Mouse (Mus musculus): Measurements from ENCODE around the gene Sema6c.
"Not testable (repeated sequence)": the region's sequence is repeated elsewhere in the genome, so short reads cannot be mapped to it uniquely, and the experiment has no call there.

The Sema6c gene

DNA sequence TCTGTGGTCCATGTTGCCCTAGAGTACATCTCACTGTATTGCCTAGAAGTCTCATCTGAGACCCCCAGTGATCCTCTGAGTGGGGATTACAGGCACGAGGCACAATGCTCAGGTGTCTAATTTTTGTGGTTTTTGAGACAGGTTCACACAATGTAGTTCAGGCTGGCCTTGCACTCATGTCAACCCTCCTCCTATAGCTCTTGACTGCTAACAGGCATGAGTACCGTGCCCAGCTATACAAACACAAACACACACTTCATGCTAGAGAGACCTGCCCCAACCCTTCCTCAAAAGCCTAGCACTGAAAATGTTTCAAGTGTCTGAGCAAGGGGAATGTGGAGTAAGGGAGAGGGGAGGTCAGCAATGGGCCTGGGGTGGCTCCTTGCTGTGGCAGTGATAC is 25.8 kb downstream of the Sema6c start:
- DNase-seq (ENCODE audit: low spot score): no peak

DNA sequence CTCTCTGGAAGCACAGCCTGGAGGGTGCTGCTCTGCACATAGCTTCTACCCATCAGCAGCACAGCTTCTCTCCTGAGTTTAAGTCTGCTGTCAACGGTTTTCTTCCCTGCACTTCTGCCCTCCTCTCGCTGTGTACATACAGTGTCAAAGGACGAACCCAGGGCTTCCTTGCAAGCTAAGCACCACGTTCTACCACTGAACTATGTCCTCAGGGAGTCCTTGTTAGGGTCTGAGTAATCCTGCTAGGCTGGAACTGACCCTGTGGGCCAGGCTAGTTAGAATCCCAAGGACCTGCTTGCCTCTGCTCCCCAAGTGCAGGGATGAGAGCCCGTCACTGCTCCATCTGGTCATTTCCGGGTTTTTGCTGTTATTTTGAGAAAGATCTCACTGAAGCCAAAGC is 26.6 kb downstream of the Sema6c start:
- no peak for DNase-seq (ENCODE audit: low spot score)

DNA sequence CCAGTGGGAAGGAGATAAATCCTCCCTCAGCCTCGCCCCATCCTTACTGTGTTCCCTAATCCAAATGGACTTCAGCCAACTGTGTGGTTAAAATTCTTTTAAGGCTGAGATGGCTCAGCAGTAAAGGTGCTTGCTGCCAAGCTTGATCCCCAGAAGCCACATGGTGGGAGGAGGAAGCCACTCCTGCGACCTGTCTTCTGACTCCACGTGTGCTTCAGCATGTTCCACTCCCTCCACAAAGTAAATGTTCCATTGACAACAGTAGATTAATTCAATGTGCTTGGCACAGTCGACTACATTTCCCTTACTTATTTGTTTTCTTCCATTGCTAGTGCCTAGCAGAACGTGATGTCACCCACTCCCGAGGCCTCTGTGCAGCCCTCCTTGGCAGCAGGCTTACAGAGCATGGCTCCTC is 34.5 kb downstream of the Sema6c start:
- no peak for DNase-seq (ENCODE audit: low spot score)

DNA sequence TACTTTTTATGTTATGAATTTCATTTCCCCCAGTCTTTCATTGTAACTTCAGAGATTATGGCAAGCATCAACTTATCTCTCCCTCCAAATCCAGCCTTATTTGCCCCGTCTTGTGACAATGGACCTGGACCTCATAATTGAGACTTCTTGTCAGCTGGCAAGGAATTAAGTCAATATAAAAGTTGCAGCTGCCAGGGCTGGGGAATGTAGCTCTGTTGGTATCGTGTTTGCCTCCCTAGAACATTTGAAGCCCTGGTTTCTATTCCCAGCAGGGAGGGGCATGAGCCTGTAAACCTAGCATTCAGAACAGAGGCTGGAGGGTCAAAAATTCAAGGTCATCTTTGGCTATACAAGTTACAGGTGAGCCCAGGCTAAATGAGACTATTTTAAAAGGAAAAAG is 35.5 kb downstream of the Sema6c start:
- no peak for DNase-seq (ENCODE audit: low spot score)

DNA sequence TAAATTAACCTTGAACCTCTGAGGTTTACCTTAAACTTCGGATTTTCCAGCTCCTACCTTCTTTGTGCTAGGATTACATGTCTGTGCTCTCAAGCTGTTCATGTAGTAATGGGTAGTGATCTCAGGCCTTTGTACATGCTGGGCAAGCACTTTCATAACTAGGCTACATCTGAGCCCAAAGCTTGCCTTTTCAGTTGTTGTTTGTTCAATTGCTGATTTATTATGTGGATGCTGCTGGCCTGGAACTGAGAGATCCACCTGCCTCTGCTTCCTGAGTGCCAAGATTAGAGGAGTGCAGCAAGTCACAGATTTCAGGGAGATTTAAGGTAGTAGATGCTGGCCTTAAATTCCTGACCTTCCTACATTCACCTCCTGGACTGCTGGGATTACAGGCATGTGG is 38.8 kb downstream of the Sema6c start:
- DNase-seq (ENCODE audit: low spot score): no peak

DNA sequence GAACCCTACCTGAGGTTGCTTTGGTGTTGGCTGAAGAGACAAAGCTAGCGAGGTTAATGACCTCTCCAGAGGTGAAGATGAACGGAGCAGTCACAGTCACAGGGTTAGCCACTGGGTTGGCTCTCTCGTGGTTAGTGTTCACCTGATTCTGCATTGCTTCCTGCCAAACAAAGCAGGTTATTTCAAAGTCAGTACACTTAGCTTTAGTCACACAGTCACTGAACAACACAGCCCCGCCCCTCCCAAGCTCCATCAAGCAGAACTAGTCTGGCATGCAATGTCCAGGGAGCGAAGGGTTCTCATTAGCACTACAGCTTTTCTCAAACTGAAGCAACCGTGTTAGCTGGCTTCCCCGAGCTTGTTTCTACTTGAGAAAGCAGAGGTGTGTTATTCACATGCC is 39.9 kb downstream of the Sema6c start:
- no peak for DNase-seq (ENCODE audit: low spot score)

DNA sequence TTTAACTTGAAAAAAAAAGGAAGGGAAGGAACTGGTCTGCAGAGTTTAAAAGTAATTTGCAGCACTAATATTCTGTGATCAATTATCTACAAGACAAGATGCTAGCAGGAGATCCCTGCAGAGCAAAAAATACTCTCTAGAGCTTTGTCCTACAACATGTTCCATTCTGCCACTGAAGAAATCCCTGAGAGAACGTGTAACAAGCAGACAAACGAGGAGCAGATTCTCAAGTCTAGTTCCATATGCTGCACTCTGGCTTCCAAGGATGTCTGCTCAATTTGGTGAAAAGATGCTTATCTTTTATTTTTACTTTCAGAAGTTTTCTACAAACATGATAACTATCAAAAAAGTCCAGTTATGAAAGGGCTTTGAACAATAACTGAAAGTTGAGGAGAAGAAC is 40.3 kb downstream of the Sema6c start:
- DNase-seq (ENCODE audit: low spot score): no peak

DNA sequence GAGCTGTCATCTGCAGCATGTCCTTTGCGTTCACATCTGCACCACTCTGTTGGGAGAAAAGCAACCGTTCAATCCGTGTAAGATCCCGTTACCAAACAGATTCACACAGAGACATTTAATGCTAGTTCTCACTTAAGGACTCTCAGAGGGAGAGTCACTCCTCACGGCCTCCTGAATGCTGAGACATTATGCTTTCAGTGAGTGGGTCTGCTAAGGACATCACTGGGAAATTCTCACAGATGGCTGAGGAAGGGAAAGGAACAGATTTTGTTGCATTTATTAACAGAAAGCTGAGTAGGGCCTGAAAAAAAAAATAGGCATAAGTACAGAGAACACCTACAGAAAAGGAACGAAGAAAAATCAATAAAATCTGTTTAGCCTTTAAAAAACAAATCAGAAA is 43.6 kb downstream of the Sema6c start:
- DNase-seq (ENCODE audit: low spot score): no peak

DNA sequence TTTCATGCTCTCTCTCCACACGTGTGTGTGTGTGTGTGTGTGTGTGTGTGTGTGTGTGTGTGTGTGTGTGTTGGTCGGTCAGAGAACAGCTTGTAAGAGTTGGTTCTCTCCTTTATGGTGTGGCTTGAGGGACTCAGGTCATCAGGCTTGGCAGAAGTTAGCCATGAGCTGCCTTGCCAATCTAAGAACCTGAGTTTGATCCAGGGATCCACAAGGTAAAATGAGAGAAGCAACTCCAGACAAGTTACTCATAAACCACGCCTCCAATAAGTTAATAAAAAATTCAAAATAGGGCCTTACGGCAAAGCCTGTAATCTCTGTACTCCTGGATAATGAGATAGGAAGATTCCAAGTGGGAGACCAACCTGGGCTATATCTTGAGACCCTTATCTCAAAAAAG is 48.0 kb downstream of the Sema6c start:
- no peak for DNase-seq (ENCODE audit: low spot score)

DNA sequence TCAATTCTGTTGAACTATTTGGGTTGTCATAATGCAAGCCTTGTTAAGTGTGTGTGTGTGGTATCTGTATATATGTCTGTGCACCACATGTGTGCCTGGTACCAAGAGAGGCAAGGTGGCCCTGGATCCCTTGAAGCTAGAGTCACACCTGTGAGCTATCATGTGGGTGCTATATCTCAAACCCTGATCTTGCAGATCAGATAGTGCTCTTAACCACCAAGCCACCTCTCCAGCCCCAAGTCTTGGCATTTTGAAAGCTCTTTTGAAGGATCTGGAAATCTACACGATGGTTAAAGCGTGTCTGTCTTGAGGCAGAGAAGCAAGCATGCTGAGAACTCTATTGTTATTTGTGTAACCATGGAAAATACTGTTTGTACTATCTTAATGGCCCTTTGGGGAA is 50.3 kb downstream of the Sema6c start:
- DNase-seq (ENCODE audit: low spot score): no peak

DNA sequence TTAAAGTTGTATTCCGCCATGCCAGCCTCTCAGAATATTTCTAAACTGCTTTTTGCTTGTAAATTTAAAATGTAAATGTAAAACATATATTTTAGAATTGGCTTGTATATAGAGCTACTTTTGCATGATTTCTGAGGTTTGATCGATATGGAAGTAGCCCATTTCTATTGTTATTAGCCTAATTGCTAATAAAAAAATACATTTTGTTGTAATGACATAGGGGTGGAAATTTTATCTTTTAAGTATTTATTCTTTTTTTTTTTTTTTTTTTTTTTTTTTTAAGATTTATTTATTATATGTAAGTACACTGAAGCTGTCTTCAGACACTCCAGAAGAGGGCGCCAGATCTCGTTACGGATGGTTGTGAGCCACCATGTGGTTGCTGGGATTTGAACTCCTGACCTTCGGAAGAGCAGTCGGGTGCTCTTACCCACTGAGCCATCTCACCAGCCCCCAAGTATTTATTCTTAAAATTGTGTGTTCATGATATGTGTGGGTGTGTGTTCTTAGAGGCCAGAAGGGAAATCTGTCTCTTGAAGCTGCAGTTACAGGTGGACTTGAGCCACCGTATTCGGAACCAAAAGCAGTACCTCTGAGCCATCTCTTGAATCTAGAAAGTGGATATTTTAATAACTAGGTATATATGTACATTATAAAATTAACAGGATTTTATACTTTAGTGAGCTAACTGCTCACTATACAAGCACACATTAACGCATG is 52.8 kb downstream of the Sema6c start:
- DNase-seq (ENCODE audit: low spot score): not testable (repeated sequence)

DNA sequence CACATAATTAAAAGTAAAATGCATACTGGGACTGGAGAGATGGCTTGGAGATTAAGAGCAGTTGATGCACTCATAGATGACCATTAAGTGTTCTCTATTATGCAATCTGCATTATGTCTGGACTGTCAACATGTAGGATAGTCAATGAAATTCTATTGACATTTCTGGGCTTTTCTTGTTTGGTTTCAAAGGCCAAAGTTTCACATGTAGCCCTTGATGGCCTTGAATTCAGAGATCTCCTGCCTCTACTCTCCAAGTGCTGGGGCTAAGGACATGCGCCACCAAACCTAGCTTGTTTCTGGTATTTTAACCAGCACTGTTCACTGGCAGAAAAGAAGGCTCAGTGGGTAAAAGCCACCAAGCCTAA is 53.3 kb downstream of the Sema6c start:
- no peak for DNase-seq (ENCODE audit: low spot score)

DNA sequence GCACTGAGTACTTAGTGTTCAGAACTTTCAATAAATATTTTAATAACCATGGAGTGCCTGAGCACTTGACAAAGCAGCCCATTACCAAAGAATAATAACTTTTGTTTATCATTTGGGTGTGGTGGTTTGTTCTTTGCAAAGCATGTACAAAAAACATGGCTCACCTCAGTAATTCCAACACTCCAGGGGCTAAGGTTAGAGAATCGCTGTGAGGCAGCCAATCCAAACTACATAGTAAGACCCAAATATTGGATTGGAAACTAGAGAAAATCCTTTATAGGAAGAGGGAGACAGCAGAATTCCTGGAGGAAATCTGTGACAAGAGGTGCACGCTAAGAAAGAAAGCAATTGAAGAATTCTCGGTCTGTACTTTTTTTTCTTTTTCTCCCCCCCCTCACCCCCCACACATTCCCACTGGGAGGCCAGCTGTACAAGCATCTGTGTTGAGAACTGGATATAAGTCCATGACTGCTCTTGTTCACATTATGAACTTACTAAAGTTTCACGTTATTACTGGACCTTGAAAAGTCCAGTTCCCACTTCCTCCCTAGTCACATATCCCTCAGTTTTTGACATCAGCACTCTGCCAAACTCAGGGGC is 56.5 kb downstream of the Sema6c start:
- no peak for DNase-seq (ENCODE audit: low spot score)

DNA sequence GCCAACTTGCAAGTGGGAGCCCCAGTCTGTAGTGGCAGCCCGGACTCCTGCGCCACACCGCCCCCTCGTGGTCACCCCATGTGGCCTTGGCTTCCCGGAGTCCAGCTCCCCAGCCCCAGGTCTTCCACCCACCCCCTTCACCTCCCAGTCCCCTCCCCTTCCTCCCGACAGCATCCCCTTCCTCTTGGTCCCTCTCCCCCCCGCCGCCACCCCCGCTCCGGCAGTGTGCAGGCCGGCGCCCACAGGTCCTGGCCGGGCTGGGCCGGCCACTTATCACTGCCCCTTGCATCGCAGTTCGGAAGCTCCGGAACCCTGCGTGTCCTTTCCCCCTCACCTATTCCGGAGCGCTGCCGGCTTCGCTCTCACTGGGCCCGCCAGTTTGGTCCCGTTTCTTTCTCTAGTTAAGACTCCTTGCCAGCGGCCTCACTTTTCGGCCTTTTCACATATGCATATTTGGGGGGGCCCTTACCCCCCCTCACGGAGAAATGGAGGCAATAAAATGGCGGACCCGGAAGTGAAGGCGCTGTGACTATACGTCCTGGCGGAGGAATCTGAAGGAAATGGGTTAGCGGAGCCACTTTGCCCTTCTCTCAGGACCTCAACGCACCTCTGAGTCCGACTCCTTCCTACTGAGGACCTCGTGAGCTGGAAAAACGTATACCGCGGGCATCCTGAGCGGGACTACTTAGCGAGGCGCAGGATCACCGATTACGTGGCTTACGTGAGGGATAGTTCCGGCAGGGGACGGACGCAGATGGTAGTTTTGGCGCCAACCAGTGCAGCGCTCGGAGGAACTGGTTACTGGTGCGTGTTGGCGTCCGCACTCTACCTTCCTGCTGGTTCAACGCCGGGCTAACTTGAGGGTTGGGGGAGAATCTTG is 57.2 kb downstream of the Sema6c start, which contains the start of gene Gabpb2:
TSS of gene Gabpb2 (minus strand) at position 662 of the 880 bp plus-strand sequence.
- DNase-seq (ENCODE audit: low spot score): peak; percentile 91

DNA sequence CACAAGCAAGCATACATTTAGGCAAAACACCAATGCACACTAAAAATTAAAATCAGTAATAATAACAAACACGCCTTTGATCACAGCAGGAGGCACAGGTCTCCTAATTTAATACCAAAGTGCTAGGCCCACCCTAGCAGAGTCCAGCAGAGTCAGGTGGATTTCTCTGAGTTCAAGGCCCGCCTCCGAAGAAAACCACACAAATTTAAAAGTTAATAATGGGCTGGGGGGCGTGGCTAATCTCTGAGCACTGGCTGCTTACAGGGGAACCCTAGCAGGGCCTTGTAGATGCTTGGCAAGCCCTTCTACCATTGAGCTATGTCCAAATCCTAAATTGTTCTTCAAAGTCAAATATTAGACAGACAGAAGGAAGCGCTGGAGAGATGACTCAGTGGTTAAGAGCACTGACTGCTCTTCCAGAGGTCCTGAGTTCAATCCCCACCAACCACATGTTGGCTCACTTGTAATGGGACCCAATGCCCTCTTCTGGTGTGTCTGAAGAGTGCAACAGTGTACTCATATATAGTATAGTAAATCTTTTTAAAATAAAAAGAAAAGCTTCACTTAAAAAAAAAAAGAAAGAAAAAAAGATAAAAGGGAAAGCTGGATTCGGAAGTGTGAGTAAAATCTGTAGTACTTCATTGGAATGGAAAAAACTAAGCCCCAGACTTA is 58.3 kb downstream of the Sema6c start:
- DNase-seq (ENCODE audit: low spot score): no peak

DNA sequence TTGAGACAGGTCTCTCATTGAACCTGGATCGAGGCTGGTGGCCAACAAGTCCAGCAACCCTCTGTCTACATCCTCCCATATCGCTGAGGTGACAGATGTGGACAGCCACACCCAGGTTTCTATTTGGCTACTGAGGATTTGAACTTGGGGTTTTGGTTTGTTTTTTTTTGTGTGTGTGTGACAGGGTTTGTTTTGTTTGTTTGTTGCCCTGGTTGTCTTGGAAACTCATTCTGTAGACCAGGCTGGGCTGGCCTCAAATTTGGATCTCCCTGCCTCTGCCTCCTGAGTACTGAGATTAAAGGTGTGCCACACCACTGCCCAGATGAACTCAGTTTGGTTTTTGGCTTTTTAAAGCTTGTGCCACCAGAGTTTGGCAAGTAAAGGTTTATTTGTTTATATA is 62.8 kb downstream of the Sema6c start:
- no peak for DNase-seq (ENCODE audit: low spot score)
